Mouse (Mus musculus) G1E (cell line): ENCODE data around the gene Tsc22d3.

Experiments used
- CTCF ChIP-seq: IDR thresholded peaks from 2 replicates; pipeline ENCODE4 v1.5.1; 2012; ENCODE audit warnings: low read depth, low read length, inconsistent platforms, mixed read lengths
- GATA1 ChIP-seq: IDR thresholded peaks from 2 replicates; pipeline ENCODE4 v1.6.1; 2012; ENCODE audit warnings: borderline replicate concordance, low read length, inconsistent platforms, mixed read lengths
- POLR2AphosphoS5 ChIP-seq: IDR thresholded peaks from 2 replicates; pipeline ENCODE4 v1.6.1; 2012; ENCODE audit warnings: low read depth, low read length, inconsistent platforms; ENCODE audit not compliant: insufficient replicate concordance
- TAL1 ChIP-seq: conservative IDR thresholded peaks from 2 replicates; pipeline ENCODE4 v1.6.1; 2012; ENCODE audit warnings: low read depth, low read length, inconsistent platforms, mixed read lengths

DNA sequence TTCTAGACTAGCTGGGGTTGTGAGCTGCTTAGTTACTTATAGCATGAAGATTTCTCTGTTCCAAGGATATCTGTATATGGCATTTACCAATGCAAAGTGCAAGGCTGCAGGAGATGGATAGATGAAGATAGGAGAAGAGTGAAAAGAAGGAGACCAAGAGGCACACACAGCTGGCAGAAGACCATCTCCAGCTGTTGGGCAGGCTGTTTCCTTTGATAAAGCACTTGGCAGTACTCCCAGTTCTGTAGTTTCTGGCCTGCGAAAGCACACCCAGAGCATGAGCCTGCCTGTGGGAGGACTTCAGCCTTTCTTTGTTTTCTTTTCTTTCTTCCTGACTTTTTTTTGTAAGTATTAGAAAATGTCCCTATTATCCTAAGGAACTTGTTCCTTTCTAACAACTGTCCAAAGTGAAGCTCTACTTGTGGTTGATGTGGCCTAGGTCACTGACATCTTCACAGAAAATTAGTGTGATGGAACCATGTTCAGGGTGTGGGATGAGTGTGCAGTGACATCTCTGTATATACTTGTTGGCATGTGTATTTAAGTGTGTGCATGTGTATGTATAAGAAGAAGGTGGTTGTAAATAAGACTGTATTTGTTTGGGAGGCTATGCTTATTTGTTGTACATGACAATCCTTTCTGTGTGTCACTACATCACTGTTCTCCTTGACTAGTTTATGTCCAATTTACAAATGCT, 32.6 kb downstream of the Tsc22d3 start:
- no peak for TF ChIP-seq GATA1
- no peak for TF ChIP-seq CTCF
- TF ChIP-seq POLR2AphosphoS5: no peak
- TF ChIP-seq TAL1: 0 out of 2 replicates have a peak, but pooled peaks have one; percentile 6
